Mouse (Mus musculus) liver, embryonic 16.5 days (tissue): ENCODE measurements around the gene Gm17364. TPM values are rescaled to one million over a fixed set of nuclear protein-coding genes. Genes with fewer than 3 reads are reported as not detected.

ENCODE experiments used
- ATAC-seq: fragments of 200-750 bp; cut with Nextera tagmentation; 2 replicates; pipeline ENCODE4 v1.8.0; 2017; ENCODE audit warnings: low read depth, mild to moderate bottlenecking, moderate number of reproducible peaks, moderate library complexity
- H3K27ac ChIP-seq: fragments of 300-500 bp; sonication (generic); 2 replicates; pipeline ENCODE4 v1.5.1; 2014; ENCODE audit warnings: mild to moderate bottlenecking, low read length
- H3K27me3 ChIP-seq: fragments of 300-500 bp; sonication (generic); 2 replicates; pipeline ENCODE4 v1.6.1; 2014; ENCODE audit warnings: low read depth, low read length, mixed read lengths; ENCODE audit not compliant: control insufficient read depth, insufficient read depth
- H3K36me3 ChIP-seq: fragments of 300-500 bp; sonication (generic); 2 replicates; pipeline ENCODE4 v1.6.1; 2014; ENCODE audit warnings: mild to moderate bottlenecking; ENCODE audit not compliant: control insufficient read depth, insufficient read depth
- H3K4me1 ChIP-seq: fragments of 300-500 bp; sonication (generic); 2 replicates; pipeline ENCODE4 v1.6.1; 2014; ENCODE audit warnings: low read depth, low read length, mixed read lengths; ENCODE audit not compliant: control insufficient read depth
- H3K4me2 ChIP-seq: fragments of 300-500 bp; sonication (generic); 2 replicates; pipeline ENCODE4 v1.6.1; 2014; ENCODE audit warnings: low read depth, low read length, mixed read lengths
- H3K4me3 ChIP-seq: fragments of 300-500 bp; sonication (generic); 2 replicates; pipeline ENCODE4 v1.5.1; 2014; ENCODE audit warnings: low read depth, mild to moderate bottlenecking, low read length
- H3K9ac ChIP-seq: fragments of 300-500 bp; sonication (generic); 2 replicates; pipeline ENCODE4 v1.6.1; 2014; ENCODE audit warnings: low read depth, low read length
- H3K9me3 ChIP-seq: fragments of 300-500 bp; sonication (generic); replicated peaks from 2 replicates; pipeline ENCODE4 v1.6.1; 2016; ENCODE audit warnings: low read length; ENCODE audit not compliant: control insufficient read depth
- WGBS: fragments of 180-500 bp; shearing (Covaris S2); extraction: QIAGEN DNeasy Blood & Tissue Kit; methylation state at CpG from one replicate; pipeline ENCODE4 v1.1.7; 2014; ENCODE audit not compliant: insufficient replicate concordance; 5-methylcytosine and 5-hydroxymethylcytosine counted together
- polyA plus RNA-seq: library from polyadenylated mRNA; unstranded; fragments of >200 nt; fragmentation: Nextera tagmentation; extraction: Ambion mirVana; gene quantifications from 2 replicates; pipeline ENCODE4 v1.2.1, GENCODE M21; 2015

Gm17364 gene
- polyA plus RNA-seq, 1 experiment from 2014 or later = not detected

- Histone ChIP-seq H3K4me3 (no peak overlapping the region), H3K9ac (no peak overlapping the region), H3K9me3 (no peaks in the 10 kb centered on the region), H3K4me2 (0 out of 2 replicates have a peak overlapping the region, but pooled peaks have one; percentile 14), H3K27ac (no peak overlapping the region), H3K36me3 (no peaks in the 10 kb centered on the region), H3K27me3 (no peaks in the 10 kb centered on the region), H3K4me1 (no peaks in the 10 kb centered on the region)
- WGBS = 82% methylated on average over 15 of the region's 15 CpGs
- ATAC-seq = peak; percentile 43
Observed at GRCm38 (mm10) chr13:41232209-41232608, 41.6 kb downstream of the Gm17364 start.

GRCm38 (mm10) chr13:41231389-41231983 is 42.3 kb downstream of the Gm17364 start:
- no peaks in the 10 kb centered on the region for H3K4me1 ChIP-seq
- no peak overlapping the region for H3K27ac ChIP-seq
- H3K4me3 ChIP-seq = no peak overlapping the region
- no peaks in the 10 kb centered on the region for H3K27me3 ChIP-seq
- no peak for ATAC-seq
- H3K36me3 ChIP-seq = no peaks in the 10 kb centered on the region
- no peak overlapping the region for H3K9ac ChIP-seq
- 72% methylated on average over 12 of the region's 12 CpGs for WGBS
- H3K4me2 ChIP-seq = no peak overlapping the region
- H3K9me3 ChIP-seq = no peaks in the 10 kb centered on the region

GRCm38 (mm10) chr13:41230256-41230655 is 43.5 kb downstream of the Gm17364 start:
- H3K4me1 ChIP-seq = no peaks in the 10 kb centered on the region
- H3K9ac ChIP-seq = no peak overlapping the region
- H3K27ac ChIP-seq = no peak overlapping the region
- no peak overlapping the region for H3K4me2 ChIP-seq
- H3K9me3 ChIP-seq = no peaks in the 10 kb centered on the region
- WGBS = 28% methylated on average over 5 of the region's 5 CpGs
- no peaks in the 10 kb centered on the region for H3K36me3 ChIP-seq
- no peak overlapping the region for H3K4me3 ChIP-seq
- ATAC-seq = no peak
- no peaks in the 10 kb centered on the region for H3K27me3 ChIP-seq

DNA sequence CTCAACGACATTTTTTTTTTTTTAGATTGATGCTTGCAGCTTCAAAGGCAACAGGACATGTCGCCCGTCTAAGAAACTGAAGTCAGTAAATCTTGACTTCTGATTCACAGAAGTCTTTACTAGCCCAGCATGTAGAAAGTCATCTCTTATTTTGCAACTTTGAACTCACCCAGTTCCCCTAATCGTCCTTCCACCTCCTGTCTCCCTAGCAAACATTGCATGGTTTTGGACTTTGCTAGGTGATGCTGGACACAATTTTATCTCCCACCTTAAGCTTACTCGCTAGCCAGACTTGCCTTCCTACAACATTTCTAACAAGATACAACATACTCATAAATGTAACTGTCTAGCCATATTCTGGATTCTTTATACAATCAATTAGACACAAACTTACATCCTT is 45.7 kb downstream of the Gm17364 start:
- H3K36me3 ChIP-seq = no peaks in the 10 kb centered on the region
- H3K9me3 ChIP-seq = no peaks in the 10 kb centered on the region
- no peak overlapping the region for H3K4me3 ChIP-seq
- H3K4me1 ChIP-seq = no peaks in the 10 kb centered on the region
- no peak for ATAC-seq
- WGBS = 57% methylated on average over 5 of the region's 5 CpGs
- H3K27ac ChIP-seq = no peak overlapping the region
- no peak overlapping the region for H3K9ac ChIP-seq
- no peaks in the 10 kb centered on the region for H3K27me3 ChIP-seq
- no peak overlapping the region for H3K4me2 ChIP-seq

DNA sequence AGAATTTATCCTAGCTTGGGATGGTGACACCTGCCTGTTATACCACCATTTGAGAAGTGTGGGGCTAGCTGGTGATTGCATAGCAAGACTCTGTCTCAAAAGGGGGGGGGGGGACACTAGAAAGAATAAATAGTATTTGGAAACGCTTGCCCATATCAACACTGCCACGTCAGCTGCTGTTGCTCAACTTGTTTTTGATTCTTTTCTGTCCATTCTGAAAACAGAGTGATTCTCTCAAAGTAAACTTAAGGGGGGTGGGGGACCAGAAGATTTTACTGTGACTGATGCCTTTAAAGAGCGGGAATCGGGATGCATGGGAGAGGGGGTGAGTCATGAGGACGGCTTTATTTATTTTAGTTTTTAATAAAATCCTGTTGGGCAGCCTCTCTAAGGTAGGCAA is 47.3 kb downstream of the Gm17364 start:
- no peak overlapping the region for H3K27ac ChIP-seq
- 49% methylated on average over 5 of the region's 5 CpGs for WGBS
- H3K9ac ChIP-seq = no peak overlapping the region
- H3K4me3 ChIP-seq = no peak overlapping the region
- H3K4me2 ChIP-seq = no peak overlapping the region
- H3K36me3 ChIP-seq = no peaks in the 10 kb centered on the region
- peak; percentile 37; the same call in 1 of the 2 replicates for ATAC-seq
- no peaks in the 10 kb centered on the region for H3K27me3 ChIP-seq
- no peaks in the 10 kb centered on the region for H3K9me3 ChIP-seq
- H3K4me1 ChIP-seq = no peaks in the 10 kb centered on the region

Other genes starting within 250 kb of the Gm17364 start
- gene Mak, start 194.3 kb downstream of the Gm17364 start, polyA plus RNA-seq = 0.08 and 0.11 TPM in 2 replicates
- gene Gcm2, start 162.9 kb downstream of the Gm17364 start, polyA plus RNA-seq = not detected in 2 replicates
- gene Sycp2l, start 159.7 kb downstream of the Gm17364 start, polyA plus RNA-seq = not detected in 2 replicates
- 47.5 and 50.6 TPM in 2 replicates for gene Elovl2, start 53.6 kb downstream of the Gm17364 start, polyA plus RNA-seq
- 4.5 and 4.8 TPM in 2 replicates for gene Smim13, start 24.1 kb downstream of the Gm17364 start, polyA plus RNA-seq
- 4.3 and 6.0 TPM in 2 replicates for gene Nedd9, start 213.4 kb upstream of the Gm17364 start, polyA plus RNA-seq